Mouse (Mus musculus) kidney, embryonic 15.5 days (tissue): ENCODE results near the gene Actl6b. TPM values are rescaled to one million over a fixed set of nuclear protein-coding genes. Genes with fewer than 3 reads are reported as not detected.
"Not testable (repeated sequence)": the region's sequence is repeated elsewhere in the genome, so short reads cannot be mapped to it uniquely, and the experiment has no call there.

Source experiments
- ATAC-seq: fragments of 200-750 bp; cut with Nextera tagmentation; replicated peaks from 2 replicates; pipeline ENCODE4 v1.8.0; 2017; ENCODE audit warnings: moderate TSS enrichment; ENCODE audit not compliant: low FRiP score
- H3K27ac ChIP-seq: fragments of 300-500 bp; sonication (generic); 2 replicates; pipeline ENCODE4 v1.5.1; 2015; ENCODE audit warnings: mild to moderate bottlenecking, inconsistent platforms
- H3K27me3 ChIP-seq: fragments of 300-500 bp; sonication (generic); 2 replicates; pipeline ENCODE4 v1.6.1; 2015; ENCODE audit warnings: inconsistent platforms
- H3K36me3 ChIP-seq: fragments of 300-500 bp; sonication (generic); 2 replicates; pipeline ENCODE4 v1.6.1; 2015; ENCODE audit warnings: inconsistent platforms
- H3K4me1 ChIP-seq: fragments of 300-500 bp; sonication (generic); 2 replicates; pipeline ENCODE4 v1.6.1; 2015; ENCODE audit warnings: inconsistent platforms
- H3K4me2 ChIP-seq: fragments of 300-500 bp; sonication (generic); 2 replicates; pipeline ENCODE4 v1.6.1; 2015; ENCODE audit warnings: moderate library complexity, mild to moderate bottlenecking, inconsistent platforms
- H3K4me3 ChIP-seq: fragments of 300-500 bp; sonication (generic); replicated peaks from 2 replicates; pipeline ENCODE4 v1.5.1; 2015; ENCODE audit warnings: mild to moderate bottlenecking, inconsistent platforms
- H3K9ac ChIP-seq: fragments of 300-500 bp; sonication (generic); 2 replicates; pipeline ENCODE4 v1.6.1; 2015; ENCODE audit warnings: mild to moderate bottlenecking, inconsistent platforms
- H3K9me3 ChIP-seq: fragments of 300-500 bp; sonication (generic); replicated peaks from 2 replicates; pipeline ENCODE4 v1.6.1; 2016; ENCODE audit warnings: inconsistent platforms
- WGBS: fragments of 180-500 bp; shearing (Covaris S2); methylation state at CpG from one replicate; pipeline ENCODE4 v1.1.7; 2015; ENCODE audit warnings: mixed read lengths; 5-methylcytosine and 5-hydroxymethylcytosine counted together
- microRNA-seq: library from miRNA; unstranded; fragments of <30 nt; microRNA quantifications from one replicate; pipeline ENCODE4, GENCODE M21; 2016
- polyA plus RNA-seq: library from polyadenylated mRNA; unstranded; fragments of >200 nt; fragmentation: Nextera tagmentation; extraction: Ambion mirVana; gene quantifications from 2 replicates; pipeline ENCODE4 v1.2.1, GENCODE M21; 2015

The Actl6b gene
- polyA plus RNA-seq, 1 experiment from 2014 or later: 1.8 TPM

GRCm38 (mm10) chr5:137613076-137613475 lies 59.8 kb downstream of the Actl6b start:
- Histone ChIP-seq H3K27ac (peak overlapping the region; percentile 56; the same call in 1 of the 2 replicates), H3K4me2 (no peak overlapping the region), H3K9me3 (no peaks in the 10 kb centered on the region), H3K36me3 (no peaks in the 10 kb centered on the region), H3K9ac (no peak overlapping the region), H3K4me3 (no peak overlapping the region), H3K27me3 (0 out of 2 replicates have a peak, but pooled peaks cover 4% of the 10 kb centered on the region), H3K4me1 (peaks cover 57% of the 10 kb centered on the region)
- no peak for ATAC-seq
- 70% methylated on average over 5 of the region's 5 CpGs for WGBS

- Histone ChIP-seq H3K36me3 (no peaks in the 10 kb centered on the region), H3K4me2 (no peak within 1 kb of the TSS), H3K9me3 (no peaks in the 10 kb centered on the region), H3K9ac (no peak within 1 kb of the TSS), H3K27ac (peak within 1 kb of the TSS; percentile 56; the same call in 1 of the 2 replicates), H3K4me3 (no peak within 1 kb of the TSS), H3K27me3 (0 out of 2 replicates have a peak, but pooled peaks cover 4% of the 10 kb centered on the region), H3K4me1 (peaks cover 53% of the 10 kb centered on the region)
- 22% methylated on average over 11 of the region's 11 CpGs for WGBS
- no peak for ATAC-seq
These were observed 60.2 kb downstream of the Actl6b start, which contains the start of gene Pcolce for GRCm38 (mm10) chr5:137613550-137613949. Gene Pcolce (minus strand): TSS chr5:137613784.

DNA sequence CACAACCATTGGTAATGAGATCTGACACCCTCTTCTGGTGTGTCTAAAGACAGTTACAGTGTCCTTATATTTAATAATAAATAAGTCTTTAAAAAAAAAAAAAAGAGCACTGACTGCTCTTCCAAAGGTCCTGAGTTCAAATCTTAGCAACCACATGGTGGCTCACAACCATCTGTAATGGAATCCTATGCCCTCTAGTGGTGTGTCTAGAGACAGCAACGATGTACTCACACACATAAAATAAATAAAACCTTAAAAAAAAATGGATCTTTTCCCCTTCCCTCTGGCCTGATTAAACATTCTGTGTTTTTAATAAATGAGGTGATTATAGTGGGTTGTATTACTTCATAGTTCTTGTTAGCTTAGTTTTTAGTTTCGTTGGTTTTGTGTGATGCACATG lies 61.6 kb downstream of the Actl6b start:
- H3K4me1 ChIP-seq: peaks cover 40% of the 10 kb centered on the region
- H3K27ac ChIP-seq, ATAC-seq, H3K9me3 ChIP-seq, H3K4me2 ChIP-seq, H3K9ac ChIP-seq, H3K4me3 ChIP-seq, H3K36me3 ChIP-seq, H3K27me3 ChIP-seq: not testable (repeated sequence)
- WGBS: 94% methylated on average over 2 of the region's 2 CpGs

GRCm38 (mm10) chr5:137615347-137615746 lies 62.0 kb downstream of the Actl6b start:
- Histone ChIP-seq H3K9ac (no peak overlapping the region), H3K4me2 (no peak overlapping the region), H3K36me3 (no peaks in the 10 kb centered on the region), H3K4me3 (no peak overlapping the region), H3K27ac (no peak overlapping the region), H3K27me3 (0 out of 2 replicates have a peak, but pooled peaks cover 4% of the 10 kb centered on the region), H3K4me1 (peaks cover 36% of the 10 kb centered on the region), H3K9me3 (no peaks in the 10 kb centered on the region)
- ATAC-seq: no peak
- 89% methylated on average over 7 of the region's 7 CpGs for WGBS

Small RNAs within 50 kb of the gene (microRNA-seq; reads per million reads assigned to microRNA genes)
- gene Mir6418: not detected

Other genes with a start within 250 kb of the Actl6b start
- 141 and 158 TPM in 2 replicates for gene Srrt, start 245.8 kb upstream of the Actl6b start, polyA plus RNA-seq
- gene Trip6, start 239.1 kb upstream of the Actl6b start, polyA plus RNA-seq: 77.9 and 87.5 TPM in 2 replicates
- 14.2 and 16.0 TPM in 2 replicates for gene Slc12a9, start 219.9 kb upstream of the Actl6b start, polyA plus RNA-seq
- 49.1 and 54.9 TPM in 2 replicates for gene Ephb4, start 203.4 kb upstream of the Actl6b start, polyA plus RNA-seq
- gene Zan, start 76.5 kb upstream of the Actl6b start, polyA plus RNA-seq: 0.06 and 0.09 TPM in 2 replicates
- 55.9 and 57.7 TPM in 2 replicates for gene Pop7, start 51.0 kb upstream of the Actl6b start, polyA plus RNA-seq
- 13.2 and 14.7 TPM in 2 replicates for gene Gigyf1, start 35.0 kb upstream of the Actl6b start, polyA plus RNA-seq
- gene Epo, start 20.3 kb upstream of the Actl6b start, polyA plus RNA-seq: 0.45 TPM in 1 of 2 replicates, not detected in the other
- gene Gnb2, start 20.0 kb upstream of the Actl6b start, polyA plus RNA-seq: 337 and 348 TPM in 2 replicates
- 0.42 and 0.99 TPM in 2 replicates for gene Tfr2, start 16.3 kb downstream of the Actl6b start, polyA plus RNA-seq
- gene Mospd3, start 47.5 kb downstream of the Actl6b start, polyA plus RNA-seq: 26.6 and 30.2 TPM in 2 replicates
- gene Pcolce, start 60.3 kb downstream of the Actl6b start, polyA plus RNA-seq: 135 and 139 TPM in 2 replicates
- 0.16 and 0.17 TPM in 2 replicates for gene Fbxo24, start 75.5 kb downstream of the Actl6b start, polyA plus RNA-seq
- gene Lrch4, start 75.6 kb downstream of the Actl6b start, polyA plus RNA-seq: 47.4 and 50.6 TPM in 2 replicates
- gene Gm20605, start 75.7 kb downstream of the Actl6b start, polyA plus RNA-seq: 10.4 and 13.1 TPM in 2 replicates
- gene Sap25, start 87.8 kb downstream of the Actl6b start, polyA plus RNA-seq: 8.2 and 10.5 TPM in 2 replicates
- gene Irs3, start 92.2 kb downstream of the Actl6b start, polyA plus RNA-seq: 0.80 and 0.82 TPM in 2 replicates
- 18.9 and 23.1 TPM in 2 replicates for gene Agfg2, start 131.2 kb downstream of the Actl6b start, polyA plus RNA-seq
- 1.8 and 2.1 TPM in 2 replicates for gene Nyap1, start 188.1 kb downstream of the Actl6b start, polyA plus RNA-seq
- gene Tsc22d4, start 192.2 kb downstream of the Actl6b start, polyA plus RNA-seq: 111 and 126 TPM in 2 replicates
- 25.9 and 33.2 TPM in 2 replicates for gene Ppp1r35, start 225.3 kb downstream of the Actl6b start, polyA plus RNA-seq
- gene Mepce, start 234.1 kb downstream of the Actl6b start, polyA plus RNA-seq: 9.2 and 10.4 TPM in 2 replicates
- 26.6 and 31.8 TPM in 2 replicates for gene Zcwpw1, start 234.3 kb downstream of the Actl6b start, polyA plus RNA-seq